ENCODE assay signal across 10 mouse cellular contexts in genomic region chr3:79066455-79067055, GRCm38 (mm10).
DNase-seq lines count a peak whose midpoint lies in the region; ATAC-seq lines count a peak whose summit lies in the region.
"Had no signal": no experiment of that assay in that cellular context is flagged by ENCODE, and none has a peak within 500 bp of the region (broad histone marks: within the 10 kb centered on the region; RNA-seq: fewer than 3 reads in every experiment).

No protein-coding gene starts in this region.

- H3K27ac ChIP-seq in hindbrain, embryonic 13.5 days, result no peak overlapping the region
- no peak overlapping the region for H3K27ac ChIP-seq in hindbrain, embryonic 10.5 days
- H3K27ac ChIP-seq: embryonic facial prominence, embryonic 13.5 days; lung, embryonic 15.5 days had no signal

- peaks cover 56% of the 10 kb centered on the region for H3K36me3 ChIP-seq in hindbrain, embryonic 13.5 days
- H3K36me3 ChIP-seq in hindbrain, embryonic 10.5 days, result peaks cover 65% of the 10 kb centered on the region

- no peak overlapping the region for H3K9ac ChIP-seq in hindbrain, embryonic 13.5 days
- H3K9ac ChIP-seq: embryonic facial prominence, embryonic 13.5 days; lung, embryonic 15.5 days had no signal

- H3K4me3 ChIP-seq in hindbrain, embryonic 13.5 days, result no peak overlapping the region
- H3K4me3 ChIP-seq in hindbrain, embryonic 10.5 days, result no peak overlapping the region
- H3K4me3 ChIP-seq: embryonic facial prominence, embryonic 13.5 days; lung, embryonic 15.5 days had no signal

- ATAC-seq in hindbrain, embryonic 13.5 days (ENCODE audit: low FRiP score), result 0 out of 2 replicates have a peak, but pooled peaks have one; percentile 52

- H3K4me2 ChIP-seq in hindbrain, embryonic 13.5 days, result no peak overlapping the region
- H3K4me2 ChIP-seq: embryonic facial prominence, embryonic 13.5 days; lung, embryonic 15.5 days had no signal

- whole genome bisulfite sequencing in hindbrain, embryonic 13.5 days, result 91% methylated on average over 28 of the region's 28 CpGs
- WGBS in hindbrain, embryonic 10.5 days, result 87% methylated on average over 28 of the region's 28 CpGs

- H3K4me1 ChIP-seq in hindbrain, embryonic 13.5 days (replicated peaks), result no peaks in the 10 kb centered on the region
- H3K4me1 ChIP-seq in hindbrain, embryonic 10.5 days (replicated peaks), result no peaks in the 10 kb centered on the region
- H3K4me1 ChIP-seq: embryonic facial prominence, embryonic 13.5 days; lung, embryonic 15.5 days had no signal

- no peaks in the 10 kb centered on the region for H3K9me3 ChIP-seq in hindbrain, embryonic 13.5 days
- no peaks in the 10 kb centered on the region for H3K9me3 ChIP-seq in hindbrain, embryonic 10.5 days
- H3K9me3 ChIP-seq: embryonic facial prominence, embryonic 13.5 days; lung, embryonic 15.5 days had no signal

- DNase-seq in hindbrain, embryonic 10.5 days (ENCODE audit: low spot score), result no peak
- peak; percentile 55 for DNase-seq in R1 (ENCODE audit: low read depth, low spot score)
- peak; percentile 34 for DNase-seq in cerebellum, adult 8-10 months
- peak; percentile 78 for DNase-seq in right cerebral cortex, adult 18-20 months
- DNase-seq in retina, postnatal 1 day, result no peak
- DNase-seq in kidney, adult 18-20 months, result no peak
- DNase-seq: thymus, postnatal 36 days had no signal

- H3K27me3 ChIP-seq in hindbrain, embryonic 13.5 days, result no peaks in the 10 kb centered on the region
- H3K27me3 ChIP-seq in hindbrain, embryonic 10.5 days (ENCODE audit: insufficient read depth, poor library complexity, severe bottlenecking), result no peaks in the 10 kb centered on the region
- H3K27me3 ChIP-seq: embryonic facial prominence, embryonic 13.5 days; lung, embryonic 15.5 days had no signal

Comparison
In these comparisons a context has a peak if more than half of its experiments do, and no peak if none do; other contexts are left out.
1. DNase-seq: peak in R1 (single experiment), cerebellum, adult 8-10 months (single experiment) and right cerebral cortex, adult 18-20 months (single experiment); none in hindbrain, embryonic 10.5 days (single experiment), retina, postnatal 1 day (single experiment) and kidney, adult 18-20 months (single experiment).